Mouse (Mus musculus): ENCODE results near the gene Zfp827.

DNA sequence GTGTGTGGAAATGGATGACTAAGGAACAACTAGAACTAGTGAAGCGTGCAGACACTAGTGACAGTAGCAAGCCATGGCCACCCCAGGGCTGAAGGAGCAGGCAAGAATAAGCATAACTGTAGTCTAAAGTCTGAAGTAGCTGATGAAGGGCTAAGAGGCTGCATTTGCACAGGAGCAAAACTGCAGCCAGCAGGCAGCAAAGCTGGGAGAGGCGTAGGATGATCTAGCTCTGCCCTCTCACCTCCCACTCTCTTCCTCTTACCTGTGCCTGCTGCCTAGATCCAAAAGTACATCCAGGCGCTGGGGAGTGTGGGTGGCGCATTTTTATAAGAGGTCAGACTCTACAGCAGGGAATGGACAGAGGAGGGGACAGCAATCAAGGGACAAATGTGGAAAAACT is 12.2 kb upstream of the Zfp827 start:
- TF ChIP-seq POLR2A (IDR thresholded peaks at IDR 0.05; ENCODE audit: low read depth, low read length) = no peak
- no peak for TF ChIP-seq CTCF (IDR thresholded peaks at IDR 0.05; ENCODE audit: borderline replicate concordance, insufficient read depth, low read length)

Measured in embryonic fibroblast, embryonic 13.5 days (primary cell).